Mouse (Mus musculus) liver, embryonic 14.5 days (tissue): ENCODE results near the gene Ankrd23. TPM values are rescaled to one million over a fixed set of nuclear protein-coding genes. Genes with fewer than 3 reads are reported as not detected.
"Not testable (repeated sequence)": the region's sequence is repeated elsewhere in the genome, so short reads cannot be mapped to it uniquely, and the experiment has no call there.

Source experiments
- ATAC-seq: fragments of 200-750 bp; cut with Nextera tagmentation; 2 replicates; pipeline ENCODE4 v1.8.0; 2017; ENCODE audit warnings: moderate number of reproducible peaks, mild to moderate bottlenecking, moderate library complexity; ENCODE audit not compliant: insufficient read depth
- DNase-seq, 3 experiments: peaks; one replicate each; pipeline ENCODE4 v3.0.0-alpha.2; 2012 to 2013; ENCODE audit warnings: low read depth in 3 of 3, low spot score in 3 of 3
- H3K27ac ChIP-seq: fragments of 300-500 bp; sonication (generic); 2 replicates; pipeline ENCODE4 v1.5.1; 2014; ENCODE audit warnings: moderate library complexity, mild to moderate bottlenecking, control low read depth, inconsistent platforms
- H3K27me3 ChIP-seq: fragments of 300-500 bp; sonication (generic); 2 replicates; pipeline ENCODE4 v1.6.1; 2014; ENCODE audit warnings: mild to moderate bottlenecking, low read length, moderate library complexity; ENCODE audit not compliant: control insufficient read depth, insufficient read depth
- H3K36me3 ChIP-seq: fragments of 300-500 bp; sonication (generic); replicated peaks from 2 replicates; pipeline ENCODE4 v1.6.1; 2014; ENCODE audit warnings: low read depth; ENCODE audit not compliant: control insufficient read depth, insufficient read depth
- H3K4me1 ChIP-seq, 2 experiments: fragments of 200-500 bp in 1 of 2; fragments of 300-500 bp in 1 of 2; sonication (generic) in 1 of 2; replicated peaks; 2 replicates each; pipeline ENCODE4 v1.6.1; 2012 to 2014; ENCODE audit warnings: antibody characterized with exemption in 1 of 2, inconsistent platforms in 1 of 2, low read length in 1 of 2; ENCODE audit not compliant: control insufficient read depth in 2 of 2, insufficient read depth in 2 of 2
- H3K4me2 ChIP-seq: fragments of 300-500 bp; sonication (generic); 2 replicates; pipeline ENCODE4 v1.6.1; 2014; ENCODE audit warnings: low read depth, mild to moderate bottlenecking, control low read depth, moderate library complexity
- H3K4me3 ChIP-seq, 2 experiments: fragments of 200-500 bp in 1 of 2; fragments of 300-500 bp in 1 of 2; sonication (generic) in 1 of 2; 2 replicates each; pipeline ENCODE4 v1.5.1; 2012 to 2014; ENCODE audit warnings: low read depth in 2 of 2, low read length in 2 of 2, mild to moderate bottlenecking in 2 of 2, control low read depth in 1 of 2, inconsistent platforms in 1 of 2, moderate library complexity in 1 of 2; ENCODE audit not compliant: insufficient read depth in 1 of 2
- H3K9ac ChIP-seq: fragments of 300-500 bp; sonication (generic); replicated peaks from 2 replicates; pipeline ENCODE4 v1.6.1; 2014; ENCODE audit warnings: mild to moderate bottlenecking, control low read depth, moderate library complexity
- H3K9me3 ChIP-seq: fragments of 300-500 bp; sonication (generic); 2 replicates; pipeline ENCODE4 v1.6.1; 2016; ENCODE audit warnings: low read length, mixed read lengths; ENCODE audit not compliant: control insufficient read depth
- CTCF ChIP-seq: IDR thresholded peaks from 2 replicates; pipeline ENCODE4 v1.5.1; 2016; ENCODE audit warnings: antibody characterized with exemption, low read depth, control low read depth
- EP300 ChIP-seq: IDR thresholded peaks from 2 replicates; pipeline ENCODE4 v1.6.1; 2016; ENCODE audit warnings: antibody characterized with exemption, low read depth
- WGBS: fragments of 180-500 bp; shearing (Covaris S2); extraction: QIAGEN DNeasy Blood & Tissue Kit; methylation state at CpG from one replicate; pipeline ENCODE4 v1.1.7; 2014; ENCODE audit not compliant: insufficient replicate concordance; 5-methylcytosine and 5-hydroxymethylcytosine counted together
- polyA plus RNA-seq, 2 experiments: library from polyadenylated mRNA; depleted of rRNA in 1 of 2; stranded (reverse) in 1 of 2; unstranded in 1 of 2; fragments of >200 nt; fragmentation: Nextera tagmentation in 1 of 2; extraction: Ambion mirVana in 1 of 2; gene quantifications; 2 replicates each; pipeline versions ENCODE4 v1.2.1 to v1.2.3; 2012 to 2014

Ankrd23 gene
- 2.3 TPM in 2 replicates for polyA plus RNA-seq (2012; rRNA removed)
- 0.59 and 0.80 TPM in 2 replicates for polyA plus RNA-seq (2014; fragmentation: Nextera tagmentation; extraction: Ambion mirVana)

DNA sequence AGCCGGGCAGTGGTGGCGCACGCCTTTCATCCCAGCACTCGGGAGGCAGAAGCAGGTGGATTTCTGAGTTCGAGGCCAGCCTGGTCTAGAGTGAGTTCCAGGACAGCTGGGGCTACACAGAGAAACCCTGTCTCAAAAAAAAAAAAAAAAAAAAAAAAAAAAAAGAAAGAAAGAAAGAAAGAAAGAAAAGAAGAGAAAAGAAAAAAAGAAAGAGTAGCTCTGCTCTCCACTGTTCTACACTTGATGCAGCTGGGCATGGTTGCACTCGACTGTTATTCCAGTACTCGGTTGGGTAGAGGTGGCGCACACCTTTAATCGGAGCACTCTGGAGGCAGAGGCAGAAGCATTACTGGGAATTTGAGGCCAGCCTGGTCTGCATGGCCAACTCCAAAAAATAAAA is at the start of gene Ankrd23:
Gene Ankrd23 (minus strand): TSS at position 101 of the 400 bp plus-strand sequence.
- not testable (repeated sequence) for H3K9ac ChIP-seq

GRCm38 (mm10) chr1:36586288-36586687 is 49.6 kb upstream of the Ankrd23 start:
- Histone ChIP-seq H3K36me3 (no peaks in the 10 kb centered on the region), H3K27me3 (no peaks in the 10 kb centered on the region), H3K9ac (no peak overlapping the region), H3K27ac (no peak overlapping the region), H3K4me1 (peaks cover 0 to 2% of the 10 kb centered on the region in 2 experiments; a peak in 2 of 4 replicates), H3K4me2 (no peak overlapping the region), H3K9me3 (no peaks in the 10 kb centered on the region), H3K4me3 (no peak overlapping the region)
- TF ChIP-seq CTCF (no peak), EP300 (no peak)
- DNase-seq (no peak), ATAC-seq (no peak)
- WGBS, result 56% methylated on average over 4 of the region's 4 CpGs

More for the DNA sequence above, at the start of gene Ankrd23:
- WGBS, result 79% methylated on average over 9 of the region's 9 CpGs
- ATAC-seq, H3K4me2 ChIP-seq, H3K9me3 ChIP-seq, DNase-seq, H3K4me3 ChIP-seq, H3K4me1 ChIP-seq, H3K36me3 ChIP-seq, H3K27me3 ChIP-seq, H3K27ac ChIP-seq: not testable (repeated sequence)

- Histone ChIP-seq H3K27me3 (no peaks in the 10 kb centered on the region), H3K4me2 (no peak overlapping the region), H3K4me1 (peaks cover 4 to 15% of the 10 kb centered on the region in 2 experiments), H3K9me3 (no peaks in the 10 kb centered on the region), H3K4me3 (no peak overlapping the region), H3K9ac (no peak overlapping the region), H3K27ac (no peak overlapping the region), H3K36me3 (no peaks in the 10 kb centered on the region)
- no peak for ATAC-seq
- DNase-seq, result no peak
- WGBS, result 68% methylated on average over 8 of the region's 8 CpGs
- TF ChIP-seq CTCF (no peak), EP300 (no peak)
Observed at GRCm38 (mm10) chr1:36583408-36584116, 46.9 kb upstream of the Ankrd23 start.

- H3K4me1 ChIP-seq, result peaks cover 4 to 15% of the 10 kb centered on the region in 2 experiments
- H3K9ac ChIP-seq, result no peak overlapping the region
- TF ChIP-seq EP300 (no peak), CTCF (no peak)
- no peak overlapping the region for H3K27ac ChIP-seq
- no peak overlapping the region for H3K4me3 ChIP-seq
- ATAC-seq (no peak), DNase-seq (no peak)
- H3K4me2 ChIP-seq, result no peak overlapping the region
- no peaks in the 10 kb centered on the region for H3K9me3 ChIP-seq
- H3K27me3 ChIP-seq, result no peaks in the 10 kb centered on the region
- WGBS, result 49% methylated on average over 8 of the region's 8 CpGs
- no peaks in the 10 kb centered on the region for H3K36me3 ChIP-seq
Observed at GRCm38 (mm10) chr1:36582211-36582610, 45.5 kb upstream of the Ankrd23 start.

DNA sequence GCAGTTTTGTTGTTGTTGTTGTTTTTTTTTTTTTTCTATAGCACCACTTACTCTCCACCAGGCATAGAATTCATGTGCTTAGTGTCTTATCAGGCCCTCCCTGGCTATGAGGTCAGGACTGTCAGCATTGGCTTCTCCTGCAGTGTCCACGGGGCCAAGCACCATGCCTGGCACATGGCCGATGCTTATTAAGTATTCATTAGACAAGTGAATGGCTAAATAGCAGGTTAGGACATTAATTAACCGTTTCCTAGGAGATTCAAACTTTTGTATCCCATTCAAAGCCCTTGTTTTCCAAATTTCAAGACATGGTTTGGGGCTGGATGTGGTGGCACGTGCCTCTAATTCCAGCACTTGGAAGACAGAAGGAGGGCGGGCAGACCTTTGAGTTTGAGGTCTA is 44.6 kb upstream of the Ankrd23 start:
- Histone ChIP-seq H3K9me3 (no peaks in the 10 kb centered on the region), H3K27me3 (no peaks in the 10 kb centered on the region), H3K36me3 (no peaks in the 10 kb centered on the region), H3K9ac (no peak overlapping the region), H3K4me1 (peaks cover 4 to 15% of the 10 kb centered on the region in 2 experiments), H3K4me3 (no peak overlapping the region), H3K27ac (no peak overlapping the region), H3K4me2 (no peak overlapping the region)
- ATAC-seq, result no peak
- WGBS, result 58% methylated on average over 5 of the region's 5 CpGs
- no peak for TF ChIP-seq EP300
- no peak for TF ChIP-seq CTCF
- DNase-seq, result no peak
